Mouse (Mus musculus): ENCODE results near the gene Ell2.

Ell2 gene

GRCm38 (mm10) chr13:75770744-75771143, 64.2 kb downstream of the Ell2 start:
- DNase-seq = no peak

DNA sequence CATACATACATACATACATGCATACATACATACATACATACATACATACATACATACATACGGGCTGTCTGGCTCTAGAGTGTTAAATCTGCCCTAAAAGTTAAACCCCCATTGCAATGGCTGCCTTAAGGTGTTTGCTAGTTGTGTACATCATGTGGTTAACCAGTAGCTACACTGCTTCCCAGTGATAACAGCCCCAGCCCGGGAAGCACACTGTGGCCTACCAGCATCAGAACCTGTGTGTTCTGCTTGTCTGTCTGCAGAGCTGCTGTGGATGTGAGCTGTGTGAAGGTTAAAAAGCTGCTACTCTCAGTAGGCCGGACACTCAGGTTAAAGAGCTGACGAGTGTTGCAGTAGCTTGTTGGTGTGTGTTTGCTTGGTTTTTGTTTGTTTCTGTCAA, 64.8 kb downstream of the Ell2 start:
- no peak for DNase-seq

DNA sequence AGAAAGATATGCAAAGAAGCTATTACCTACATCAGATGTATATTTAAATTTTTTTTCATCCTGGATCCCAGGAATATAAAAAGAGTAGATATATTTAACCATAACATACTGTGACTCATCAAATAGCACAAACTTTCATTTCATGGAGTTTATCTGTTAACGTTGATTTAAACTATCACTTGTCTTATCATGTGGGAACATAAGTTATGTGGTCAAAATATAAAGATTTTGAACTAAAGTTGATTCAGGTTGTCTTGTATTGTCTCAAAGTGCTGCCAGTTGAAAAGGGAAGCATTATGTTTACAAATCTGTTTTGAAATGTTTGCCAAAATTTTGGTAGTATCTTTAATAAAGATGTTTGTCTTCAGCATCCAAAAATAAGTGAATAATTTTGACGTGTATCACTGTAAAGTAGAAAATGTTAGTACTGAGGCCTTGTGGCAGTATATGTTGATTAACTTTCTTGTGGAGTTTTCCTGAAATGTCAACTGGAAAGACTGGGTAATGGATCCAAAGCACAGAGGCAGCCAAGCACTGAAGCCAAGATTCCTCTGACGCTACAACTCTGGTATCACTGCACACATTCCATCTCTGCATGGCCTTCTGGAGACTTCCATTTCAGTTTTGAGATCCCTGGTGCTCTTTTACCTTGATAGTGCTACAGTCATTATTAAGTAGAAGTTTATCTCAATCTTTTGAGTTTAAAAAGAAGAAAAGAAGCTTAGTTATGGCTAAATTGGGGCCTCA, 65.6 kb downstream of the Ell2 start:
- no peak for DNase-seq

GRCm38 (mm10) chr13:75775961-75776360, 69.4 kb downstream of the Ell2 start:
- DNase-seq = no peak

DNA sequence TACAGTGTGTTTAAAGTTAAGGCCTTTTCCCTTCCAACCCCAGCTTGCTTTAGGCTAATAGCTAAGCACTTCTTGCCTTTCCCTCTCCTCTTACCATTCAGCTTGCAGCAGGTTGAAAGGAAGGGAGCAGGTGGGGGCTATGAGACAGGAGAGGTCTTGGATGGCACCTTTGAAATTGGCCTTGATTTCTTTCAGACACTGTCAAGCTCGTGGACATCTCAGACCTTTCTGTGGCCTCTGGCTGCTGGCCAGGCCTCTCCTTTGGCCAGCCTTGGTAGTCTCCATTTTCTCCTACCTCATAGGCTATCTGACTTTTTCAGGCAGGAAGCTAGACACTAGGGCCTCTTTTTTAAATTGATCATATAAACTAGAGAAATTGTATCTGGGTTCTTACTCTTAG, 70.1 kb downstream of the Ell2 start:
- DNase-seq = no peak

GRCm38 (mm10) chr13:75778156-75778555, 71.6 kb downstream of the Ell2 start:
- no peak for DNase-seq

DNA sequence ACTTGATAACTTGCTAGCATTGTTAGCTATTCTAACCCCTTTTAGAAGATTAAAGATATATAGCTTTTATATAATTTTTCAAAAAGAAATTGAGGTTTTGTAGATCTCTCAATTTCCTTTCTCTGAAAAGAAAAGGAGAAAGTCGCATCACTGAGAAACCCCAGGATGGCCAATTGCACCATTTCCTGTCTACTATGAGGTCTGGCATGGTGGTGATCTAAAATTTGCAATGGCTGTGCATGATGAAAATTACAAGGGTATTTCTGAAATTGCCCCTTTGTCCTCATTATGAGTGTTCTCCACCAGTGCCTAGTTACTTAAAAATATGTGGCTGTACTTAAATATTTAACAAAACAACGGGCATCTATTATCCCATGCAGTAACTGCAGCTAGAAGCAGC, 72.6 kb downstream of the Ell2 start:
- DNase-seq = no peak

DNA sequence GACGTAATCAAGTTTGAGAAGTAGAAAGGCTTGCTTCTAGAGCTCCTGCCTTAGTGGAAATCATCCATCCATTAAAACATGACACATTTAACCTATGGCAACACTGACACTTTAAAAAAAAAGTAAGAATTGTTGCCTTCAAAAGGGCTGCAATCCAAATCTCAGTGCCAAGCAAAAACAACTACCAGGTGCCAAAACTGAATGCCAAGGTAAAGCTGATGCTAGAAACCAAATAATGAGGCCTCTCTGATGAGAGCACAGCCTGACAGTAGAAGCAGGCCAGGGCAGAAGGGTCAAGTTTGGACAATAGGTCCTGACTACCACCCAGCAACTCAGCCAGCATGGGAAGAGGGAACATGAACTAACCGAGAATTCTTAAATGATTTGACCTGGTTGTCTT, 73.5 kb downstream of the Ell2 start:
- no peak for DNase-seq

DNA sequence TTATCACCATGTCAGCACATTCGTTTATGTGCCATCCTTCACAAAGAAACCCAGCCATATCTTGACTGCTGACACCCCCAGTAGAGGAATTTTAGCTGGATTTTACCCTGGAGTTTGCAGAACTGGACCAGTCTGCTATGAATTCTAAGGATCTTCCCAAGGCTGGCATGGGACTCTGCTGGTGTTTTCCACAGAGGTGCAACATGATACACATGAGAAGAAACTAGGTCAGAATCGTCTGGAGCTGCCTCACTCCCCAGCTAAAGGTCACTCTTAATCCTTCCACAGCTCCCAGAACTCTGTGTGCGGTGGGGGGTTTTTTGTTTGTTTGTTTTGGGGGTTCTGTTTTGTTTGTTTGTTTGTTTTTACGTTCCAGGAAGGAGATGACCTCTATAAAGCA, 79.2 kb downstream of the Ell2 start:
- no peak for DNase-seq

- no peak for DNase-seq
Measured at GRCm38 (mm10) chr13:75786264-75786663, 79.7 kb downstream of the Ell2 start.

- DNase-seq = no peak
Measured at GRCm38 (mm10) chr13:75787364-75787763, 80.8 kb downstream of the Ell2 start.

DNA sequence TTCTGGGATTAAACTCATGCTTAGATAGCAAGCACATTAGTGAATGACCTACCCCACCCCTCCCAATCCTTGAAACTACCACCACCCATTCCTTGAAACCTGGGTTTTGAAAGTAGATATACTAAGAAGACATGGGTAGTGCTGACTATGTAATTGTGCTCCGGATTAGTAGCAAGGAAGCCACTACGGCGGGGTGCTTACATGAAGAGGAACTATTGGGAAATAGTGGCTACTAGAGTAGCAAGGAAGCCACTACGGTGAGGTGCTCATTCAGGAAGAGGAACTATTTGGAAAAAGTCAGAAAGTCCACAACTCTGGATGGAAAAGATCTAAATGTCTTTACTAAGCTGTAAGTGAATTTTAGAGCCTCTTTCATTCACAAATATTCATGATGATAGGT, 81.6 kb downstream of the Ell2 start:
- DNase-seq = no peak

GRCm38 (mm10) chr13:75789061-75789834, 82.7 kb downstream of the Ell2 start:
- no peak for DNase-seq

- DNase-seq = peak; percentile 76
Measured at GRCm38 (mm10) chr13:75790550-75791205, 84.1 kb downstream of the Ell2 start.

- DNase-seq = no peak
Measured at GRCm38 (mm10) chr13:75793863-75794629, 87.5 kb downstream of the Ell2 start.

DNA sequence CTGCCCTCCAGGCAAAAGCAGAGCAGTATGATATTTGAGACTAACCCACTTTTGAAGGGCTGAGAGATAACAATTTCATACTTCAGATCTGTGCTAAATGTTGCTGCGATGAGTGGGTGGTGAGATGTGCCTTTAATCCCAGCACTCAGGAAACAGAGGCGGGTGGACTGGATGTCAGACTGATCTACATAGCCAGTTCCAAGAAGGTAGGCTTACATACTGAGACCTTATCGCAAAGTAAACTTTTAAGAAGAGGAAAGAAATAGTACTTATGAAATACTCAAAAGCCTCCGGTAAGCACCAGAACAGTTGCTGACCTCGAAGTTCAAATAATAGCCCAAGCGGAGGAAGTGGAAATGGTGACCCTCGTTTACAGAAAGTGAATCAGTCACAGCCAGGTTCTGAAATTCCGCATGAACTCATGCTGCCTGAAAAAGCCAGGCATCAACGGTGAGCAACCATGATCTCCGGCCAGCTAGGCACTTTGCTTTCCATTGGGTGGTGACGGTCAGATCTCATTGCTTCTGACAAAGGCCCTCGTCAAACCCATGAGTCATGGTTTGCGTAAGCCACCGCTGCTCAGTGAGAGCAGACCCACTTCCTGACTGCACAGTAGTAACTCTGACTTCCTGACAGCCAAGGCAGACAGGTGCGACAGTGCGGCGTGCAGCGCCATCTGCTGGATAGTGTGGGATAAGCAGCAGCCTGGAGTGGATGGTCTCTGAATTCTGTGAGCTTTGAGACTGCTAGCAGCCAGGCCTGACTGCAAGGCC, 91.0 kb downstream of the Ell2 start:
- peak; percentile 99 for DNase-seq

DNA sequence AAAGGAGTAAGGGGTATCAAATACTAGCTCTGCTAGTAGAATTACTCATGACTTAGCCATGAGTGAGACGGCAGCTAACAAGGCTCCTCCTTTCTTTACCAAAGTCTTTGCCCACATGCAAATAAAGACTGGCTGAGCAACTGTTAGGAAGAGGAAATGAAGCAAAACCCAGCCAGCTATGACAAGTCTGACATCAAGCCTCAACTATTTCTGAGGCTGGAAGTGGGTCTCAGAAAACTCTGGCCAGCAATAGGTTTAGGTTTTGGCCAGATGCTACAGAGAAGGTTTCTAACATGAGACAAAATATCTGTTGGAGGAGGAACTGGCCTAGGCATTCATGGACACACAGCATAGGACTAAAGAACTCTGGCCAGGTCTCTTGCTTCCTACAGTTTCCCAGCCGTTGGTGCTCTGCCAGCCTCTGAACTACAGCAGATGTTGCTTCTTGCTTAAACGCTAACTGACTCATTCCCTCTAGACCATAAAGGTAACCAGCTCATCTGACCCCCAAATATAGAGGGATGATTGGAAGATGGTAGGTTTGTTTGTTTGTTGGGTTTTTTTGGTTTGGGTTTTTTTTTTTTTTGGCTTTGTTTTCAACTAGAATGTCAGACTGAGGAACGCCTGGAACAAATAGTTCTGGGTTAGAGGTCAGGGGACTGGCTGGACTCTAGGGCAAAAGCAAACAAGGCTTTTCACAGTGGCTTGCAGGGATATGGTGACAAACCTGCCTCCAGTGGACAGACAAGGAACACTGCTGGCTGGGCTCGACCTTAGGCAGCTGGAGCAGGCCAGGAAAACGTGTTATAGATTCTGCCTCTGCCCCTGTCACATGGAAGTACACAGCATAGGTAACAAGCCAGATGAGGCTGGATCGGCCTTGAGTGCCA, 92.1 kb downstream of the Ell2 start:
- peak; percentile 94 for DNase-seq

GRCm38 (mm10) chr13:75799421-75799820, 92.9 kb downstream of the Ell2 start:
- DNase-seq = no peak

GRCm38 (mm10) chr13:75807969-75808368, 101.4 kb downstream of the Ell2 start:
- no peak for DNase-seq

- DNase-seq = no peak
Measured at GRCm38 (mm10) chr13:75809957-75810356, 103.4 kb downstream of the Ell2 start.

- DNase-seq = no peak
Measured at GRCm38 (mm10) chr13:75817183-75817582, 110.6 kb downstream of the Ell2 start.
